Mouse (Mus musculus): ENCODE data around the gene Slc22a19. TPM values are rescaled to one million over a fixed set of nuclear protein-coding genes. Genes with fewer than 3 reads are reported as not detected.

Slc22a19 gene
- polyA plus RNA-seq, 1 experiment from 2014 or later, result 0.19 TPM

DNA sequence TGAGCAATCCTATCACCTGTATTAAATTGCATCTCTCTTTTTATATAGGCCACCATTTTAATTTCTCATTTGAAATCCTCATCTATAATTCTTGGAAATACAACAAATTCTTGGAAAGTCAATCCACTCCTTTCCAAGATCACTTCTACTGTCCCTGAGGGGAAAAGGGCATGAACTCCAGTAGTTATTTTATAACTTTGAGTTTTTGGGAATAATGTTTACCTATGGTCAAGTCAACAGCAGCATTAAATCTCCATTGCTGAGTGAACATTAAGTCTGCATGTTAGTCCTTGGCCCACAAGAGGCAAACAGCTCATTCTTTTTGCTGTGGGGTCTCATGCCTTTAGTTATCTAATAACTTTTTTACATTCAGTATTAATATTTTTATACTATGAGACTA lies 78.1 kb downstream of the Slc22a19 start:
- no peak for ATAC-seq
- no peak overlapping the region for H3K4me3 ChIP-seq (ENCODE audit: low read depth, low read length)
- H3K4me1 ChIP-seq (ENCODE audit: control insufficient read depth, insufficient read depth, low read length), result no peaks in the 10 kb centered on the region
- no peak overlapping the region for H3K4me2 ChIP-seq (ENCODE audit: low read length)
- no peaks in the 10 kb centered on the region for H3K27me3 ChIP-seq (replicated peaks; ENCODE audit: control insufficient read depth, insufficient read depth, low read length)
- no peak for DNase-seq (ENCODE audit: low spot score)
- H3K27ac ChIP-seq (ENCODE audit: low read depth, low read length), result no peak overlapping the region
- no peaks in the 10 kb centered on the region for H3K36me3 ChIP-seq (ENCODE audit: control insufficient read depth, insufficient read depth, low read length)
- H3K9ac ChIP-seq (ENCODE audit: low read length), result no peak overlapping the region
- no peaks in the 10 kb centered on the region for H3K9me3 ChIP-seq (replicated peaks; ENCODE audit: control insufficient read depth, low read length)

Other genes with a start within 250 kb of the Slc22a19 start
- 464 and 468 TPM in 2 replicates for gene Rtn3, start 228.0 kb downstream of the Slc22a19 start, polyA plus RNA-seq (2014; fragmentation: Nextera tagmentation; extraction: Ambion mirVana)
- 5.9 and 7.1 TPM in 2 replicates for gene Atl3, start 217.3 kb downstream of the Slc22a19 start, polyA plus RNA-seq (2014; fragmentation: Nextera tagmentation; extraction: Ambion mirVana)
- 4.6 and 5.5 TPM in 2 replicates for gene Pla2g16, start 153.9 kb downstream of the Slc22a19 start, polyA plus RNA-seq (2014; fragmentation: Nextera tagmentation; extraction: Ambion mirVana)
- 0.14 and 0.20 TPM in 2 replicates for gene Lgals12, start 104.1 kb downstream of the Slc22a19 start, polyA plus RNA-seq (2014; fragmentation: Nextera tagmentation; extraction: Ambion mirVana)
- gene Hrasls5, start 98.8 kb downstream of the Slc22a19 start, polyA plus RNA-seq (2014; fragmentation: Nextera tagmentation; extraction: Ambion mirVana), result not detected in 2 replicates
- not detected in 2 replicates for gene Slc22a26, start 91.4 kb upstream of the Slc22a19 start, polyA plus RNA-seq (2014; fragmentation: Nextera tagmentation; extraction: Ambion mirVana)